Mouse (Mus musculus) granulocyte monocyte progenitor cell, adult 5-6 weeks (primary cell): ENCODE results near the gene Plekhh1. TPM values are rescaled to one million over a fixed set of nuclear protein-coding genes. Genes with fewer than 3 reads are reported as not detected.

ENCODE experiments used
- ATAC-seq: replicated peaks from 2 replicates; pipeline ENCODE4 v1.8.0; 2016; ENCODE audit warnings: mild to moderate bottlenecking, moderate TSS enrichment, inconsistent platforms; ENCODE audit not compliant: poor library complexity, severe bottlenecking
- total RNA-seq, 2 experiments: library from RNA; stranded (forward) in 1 of 2; stranded (reverse) in 1 of 2; fragments of 200-712, 200-1000 nt in 1 of 2; fragments of >200 nt in 1 of 2; fragmentation: Nextera tagmentation in 1 of 2; gene quantifications; 2 replicates each; pipeline ENCODE4 v1.2.3; 2014 to 2017

Gene Plekhh1
- total RNA-seq, 2 experiments from 2014 or later: 0.21 to 0.41 TPM

- ATAC-seq: no peak
These were observed 39.3 kb downstream of the Plekhh1 start for GRCm38 (mm10) chr12:79068306-79068705.

GRCm38 (mm10) chr12:79069187-79069608, 40.2 kb downstream of the Plekhh1 start:
- no peak for ATAC-seq

DNA sequence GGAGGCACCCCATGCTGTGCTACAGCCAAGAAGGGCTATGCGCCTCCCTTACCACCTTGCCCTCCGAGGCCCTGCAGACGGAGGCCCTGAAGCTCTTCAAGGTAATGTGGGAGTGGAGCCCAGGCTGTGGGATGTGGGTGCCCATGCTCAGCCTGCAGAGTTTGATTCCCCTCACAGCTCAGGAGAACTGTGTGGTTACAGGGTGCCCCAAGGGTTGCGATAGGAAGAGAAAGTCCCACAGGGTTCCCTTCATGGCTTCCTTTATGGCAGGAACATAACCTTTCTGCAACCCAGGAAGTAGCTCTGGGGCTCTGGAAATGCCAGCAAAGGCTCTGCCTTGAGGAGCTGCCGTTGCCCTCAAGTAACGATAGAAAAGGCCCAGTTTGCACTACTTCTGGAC, 41.0 kb downstream of the Plekhh1 start:
- ATAC-seq: peak; percentile 57

DNA sequence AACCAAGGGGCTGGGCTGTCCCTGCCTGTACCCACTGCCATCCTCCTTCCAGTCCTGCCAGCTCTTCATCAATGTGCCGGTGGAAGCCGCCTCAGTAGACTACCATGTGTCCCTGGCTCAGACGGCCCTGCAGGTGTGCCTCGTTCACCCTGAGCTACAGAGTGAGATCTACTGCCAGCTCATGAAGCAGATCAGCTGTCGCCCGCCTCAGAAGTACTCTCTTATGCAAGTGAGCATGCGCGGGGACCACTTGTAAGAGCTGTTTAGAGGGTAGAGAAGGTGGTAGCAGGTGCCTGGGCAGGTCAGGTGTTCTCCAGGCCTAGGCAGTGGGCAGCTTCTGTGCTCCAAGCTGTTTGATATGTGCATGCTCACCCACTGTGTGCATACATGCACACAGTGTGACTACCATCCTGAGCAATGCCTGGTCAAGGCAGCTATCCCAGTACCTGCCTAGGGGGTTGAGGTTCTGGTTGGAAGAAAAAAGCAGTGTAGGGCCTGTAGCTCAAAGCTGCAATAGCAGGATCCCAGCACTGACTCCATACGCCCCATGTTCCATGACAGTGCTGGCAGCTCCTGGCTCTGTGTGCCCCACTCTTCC, 41.9 kb downstream of the Plekhh1 start:
- no peak for ATAC-seq

DNA sequence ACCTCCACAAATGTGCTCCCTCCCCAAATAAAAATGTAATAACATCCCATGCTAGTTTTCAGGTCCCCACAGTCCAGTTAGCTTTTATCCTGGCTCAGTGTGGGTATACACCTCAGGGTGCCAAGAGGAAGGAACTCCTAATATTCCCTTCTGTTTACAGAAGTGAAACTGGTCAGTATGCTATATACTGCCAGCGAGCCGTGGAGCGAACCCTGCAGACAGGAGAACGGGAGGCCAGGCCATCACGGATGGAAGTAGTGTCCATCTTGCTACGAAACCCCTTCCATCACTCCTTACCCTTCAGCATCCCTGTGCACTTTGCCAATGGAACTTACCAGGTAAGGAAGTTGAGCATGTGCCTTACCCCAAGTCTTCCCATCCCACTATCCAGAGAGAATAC, 43.6 kb downstream of the Plekhh1 start:
- peak; percentile 82 for ATAC-seq

- ATAC-seq: no peak
These were observed 44.4 kb downstream of the Plekhh1 start for GRCm38 (mm10) chr12:79073362-79073761.

DNA sequence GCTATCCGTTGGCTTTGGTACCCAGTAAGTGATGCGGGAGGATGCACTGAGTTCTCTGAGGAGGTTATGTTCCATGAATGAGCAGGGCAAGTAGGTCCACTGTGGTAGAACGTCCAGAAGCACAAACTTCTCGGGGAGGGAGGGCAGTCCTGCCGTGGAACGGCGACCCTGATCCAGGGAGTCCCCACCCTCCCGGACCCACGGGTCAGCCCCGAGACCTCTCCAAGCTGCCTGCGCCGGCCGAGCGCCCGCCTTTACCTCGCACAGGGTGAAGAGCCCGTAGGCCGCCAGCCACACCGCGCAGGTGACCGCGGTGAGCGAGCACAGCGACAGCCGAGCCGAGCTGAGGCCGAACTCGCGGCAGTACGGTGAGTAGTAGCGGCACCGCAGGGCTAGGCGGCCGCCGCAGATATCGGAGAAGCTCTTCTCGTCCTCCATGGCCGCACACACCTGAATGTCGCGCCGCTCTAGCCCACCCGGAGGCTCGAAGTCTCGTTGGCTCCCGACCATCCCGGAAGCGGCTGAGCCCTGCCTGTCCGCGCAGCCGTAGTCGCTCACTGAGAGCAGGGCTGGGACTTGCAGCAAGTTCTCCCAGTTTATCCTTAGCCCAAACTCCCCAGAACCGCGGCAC, 60.3 kb downstream of the Plekhh1 start, which contains the start of gene Pigh:
Gene Pigh (minus strand): TSS at position 470 of the 631 bp plus-strand sequence.
- peak; percentile 93 for ATAC-seq

- ATAC-seq: peak; percentile 58
These were observed 63.6 kb downstream of the Plekhh1 start for GRCm38 (mm10) chr12:79092569-79092968.

DNA sequence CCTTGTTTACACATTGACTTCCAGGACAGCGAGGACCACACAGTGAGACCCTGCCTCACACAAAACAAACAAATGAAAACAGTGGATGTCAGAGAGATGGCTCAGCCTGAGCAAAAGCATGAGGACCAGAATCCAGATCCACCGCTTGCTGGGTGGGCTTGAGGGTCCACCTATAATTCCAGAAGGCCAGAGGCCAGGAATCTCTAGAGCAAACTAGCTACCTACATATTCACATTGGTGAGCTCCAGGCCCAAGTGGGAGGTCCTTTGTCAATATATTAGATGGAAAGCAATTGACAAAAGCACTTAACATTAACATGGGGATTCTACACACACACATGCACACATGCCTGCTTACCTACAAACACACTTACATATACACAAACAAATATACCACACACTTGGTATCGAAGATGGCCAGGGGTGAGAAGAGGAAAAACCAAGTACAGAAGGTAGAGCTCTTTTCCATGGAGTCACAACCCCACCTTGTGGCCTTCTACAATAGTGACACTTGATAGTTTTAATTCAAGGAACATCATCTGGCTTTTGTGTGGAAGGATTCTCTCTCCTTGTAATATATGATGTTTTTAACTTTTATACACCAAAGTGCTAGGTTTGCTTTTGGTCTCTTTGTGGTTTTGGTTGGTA, 68.3 kb downstream of the Plekhh1 start:
- peak; percentile 66 for ATAC-seq

- ATAC-seq: no peak
These were observed 74.8 kb downstream of the Plekhh1 start for GRCm38 (mm10) chr12:79103773-79104172.

- ATAC-seq: no peak
These were observed 75.6 kb downstream of the Plekhh1 start for GRCm38 (mm10) chr12:79104544-79104943.

GRCm38 (mm10) chr12:79105312-79105711, 76.3 kb downstream of the Plekhh1 start:
- ATAC-seq: no peak

DNA sequence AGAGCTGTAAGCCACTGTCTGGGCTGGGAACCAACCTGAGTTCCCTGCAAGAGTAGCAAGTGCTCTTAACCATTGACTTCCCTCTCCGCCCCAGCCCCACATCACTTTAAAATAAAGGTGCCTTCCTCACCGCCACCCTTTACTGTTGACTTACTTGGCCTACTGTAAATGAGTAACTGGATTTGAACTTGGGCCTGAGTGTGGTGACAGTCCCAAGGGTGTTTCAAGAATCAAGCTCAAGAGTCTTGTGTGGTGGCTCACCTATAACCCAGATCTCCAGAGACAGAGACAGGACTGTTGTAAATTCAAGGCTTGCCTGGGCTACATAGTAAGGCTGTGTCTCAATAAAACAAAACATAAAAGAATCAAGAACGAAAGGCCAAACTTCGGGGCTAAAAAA, 90.0 kb downstream of the Plekhh1 start:
- no peak for ATAC-seq

- ATAC-seq: no peak; the same call in 1 of the 2 replicates
These were observed 93.9 kb downstream of the Plekhh1 start for GRCm38 (mm10) chr12:79122820-79123219.

- peak; percentile 83 for ATAC-seq
These were observed 101.6 kb downstream of the Plekhh1 start, which contains the start of gene Arg2 for GRCm38 (mm10) chr12:79130299-79131177. TSS of gene Arg2 (plus strand) at chr12:79130777.

Other genes with a start within 250 kb of the Plekhh1 start
- 47.8 and 57.0 TPM in 2 replicates for gene Atp6v1d, start 167.5 kb upstream of the Plekhh1 start, total RNA-seq (2014; fragmentation: Nextera tagmentation)
- gene Atp6v1d, start 167.5 kb upstream of the Plekhh1 start, total RNA-seq (2017): 35.2 and 45.5 TPM in 2 replicates
- gene Eif2s1, start 167.3 kb upstream of the Plekhh1 start, total RNA-seq (2014; fragmentation: Nextera tagmentation): 95.3 and 112 TPM in 2 replicates
- 130 and 136 TPM in 2 replicates for gene Eif2s1, start 167.3 kb upstream of the Plekhh1 start, total RNA-seq (2017)
- not detected in 2 replicates for gene Plek2, start 122.2 kb upstream of the Plekhh1 start, total RNA-seq (2014; fragmentation: Nextera tagmentation)
- 0.10 TPM in 1 of 2 replicates, not detected in the other for gene Plek2, start 122.2 kb upstream of the Plekhh1 start, total RNA-seq (2017)
- 104 and 113 TPM in 2 replicates for gene Tmem229b, start 21.5 kb upstream of the Plekhh1 start, total RNA-seq (2014; fragmentation: Nextera tagmentation)
- gene Tmem229b, start 21.5 kb upstream of the Plekhh1 start, total RNA-seq (2017): 83.8 and 100 TPM in 2 replicates
- gene Pigh, start 60.5 kb downstream of the Plekhh1 start, total RNA-seq (2014; fragmentation: Nextera tagmentation): 13.6 and 14.3 TPM in 2 replicates
- gene Pigh, start 60.5 kb downstream of the Plekhh1 start, total RNA-seq (2017): 14.7 and 14.8 TPM in 2 replicates
- not detected in 2 replicates for gene Arg2, start 101.6 kb downstream of the Plekhh1 start, total RNA-seq (2014; fragmentation: Nextera tagmentation)
- gene Arg2, start 101.6 kb downstream of the Plekhh1 start, total RNA-seq (2017): 0.26 TPM in 1 of 2 replicates, not detected in the other
- gene Vti1b, start 143.5 kb downstream of the Plekhh1 start, total RNA-seq (2014; fragmentation: Nextera tagmentation): 48.7 and 57.1 TPM in 2 replicates
- gene Vti1b, start 143.5 kb downstream of the Plekhh1 start, total RNA-seq (2017): 142 and 217 TPM in 2 replicates
- gene Rdh11, start 163.1 kb downstream of the Plekhh1 start, total RNA-seq (2014; fragmentation: Nextera tagmentation): 3.5 and 5.2 TPM in 2 replicates
- gene Rdh11, start 163.1 kb downstream of the Plekhh1 start, total RNA-seq (2017): 20.9 and 21.2 TPM in 2 replicates
- gene Rdh12, start 179.8 kb downstream of the Plekhh1 start, total RNA-seq (2014; fragmentation: Nextera tagmentation): 2.5 and 2.7 TPM in 2 replicates
- gene Rdh12, start 179.8 kb downstream of the Plekhh1 start, total RNA-seq (2017): 5.1 and 8.8 TPM in 2 replicates